Mouse (Mus musculus) forebrain, embryonic 16.5 days (tissue): ENCODE measurements around the gene Dzip3. TPM values are rescaled to one million over a fixed set of nuclear protein-coding genes. Genes with fewer than 3 reads are reported as not detected.

Source experiments
- ATAC-seq: fragments of 200-750 bp; cut with Nextera tagmentation; 2 replicates; pipeline ENCODE4 v1.8.0; 2017; ENCODE audit warnings: mild to moderate bottlenecking, moderate library complexity
- H3K27ac ChIP-seq: fragments of 300-500 bp; sonication (generic); 2 replicates; pipeline ENCODE4 v1.5.1; 2014; ENCODE audit warnings: low read length, control low read depth
- H3K27me3 ChIP-seq: fragments of 300-500 bp; sonication (generic); replicated peaks from 2 replicates; pipeline ENCODE4 v1.6.1; 2014; ENCODE audit warnings: low read length; ENCODE audit not compliant: control insufficient read depth, insufficient read depth
- H3K36me3 ChIP-seq: fragments of 300-500 bp; sonication (generic); 2 replicates; pipeline ENCODE4 v1.6.1; 2014; ENCODE audit not compliant: control insufficient read depth, insufficient read depth
- H3K4me1 ChIP-seq: fragments of 300-500 bp; sonication (generic); replicated peaks from 2 replicates; pipeline ENCODE4 v1.6.1; 2014; ENCODE audit warnings: low read length; ENCODE audit not compliant: control insufficient read depth, insufficient read depth
- H3K4me2 ChIP-seq: fragments of 300-500 bp; sonication (generic); 2 replicates; pipeline ENCODE4 v1.6.1; 2014; ENCODE audit warnings: mild to moderate bottlenecking, low read length, control low read depth
- H3K4me3 ChIP-seq: fragments of 300-500 bp; sonication (generic); replicated peaks from 2 replicates; pipeline ENCODE4 v1.5.1; 2014; ENCODE audit warnings: mild to moderate bottlenecking, low read length, control low read depth
- H3K9ac ChIP-seq: fragments of 300-500 bp; sonication (generic); replicated peaks from 2 replicates; pipeline ENCODE4 v1.6.1; 2014; ENCODE audit warnings: low read depth, low read length, control low read depth
- H3K9me3 ChIP-seq: fragments of 300-500 bp; sonication (generic); 2 replicates; pipeline ENCODE4 v1.6.1; 2016; ENCODE audit warnings: low read length; ENCODE audit not compliant: control insufficient read depth
- WGBS: fragments of 180-500 bp; shearing (Covaris S2); extraction: QIAGEN DNeasy Blood & Tissue Kit; methylation state at CpG from one replicate; pipeline ENCODE4 v1.1.7; 2014; 5-methylcytosine and 5-hydroxymethylcytosine counted together
- polyA plus RNA-seq: library from polyadenylated mRNA; unstranded; fragments of >200 nt; fragmentation: Nextera tagmentation; extraction: Ambion mirVana; gene quantifications from 2 replicates; pipeline ENCODE4 v1.2.1, GENCODE M21; 2015

The Dzip3 gene
- polyA plus RNA-seq: 56.1 and 58.0 TPM in 2 replicates

GRCm38 (mm10) chr16:48993559-48994342 lies at the start of gene Dzip3, which contains the start of gene Cip2a:
Gene Dzip3, minus strand, starts transcription at chr16:48994165.
Gene Cip2a, plus strand, starts transcription at chr16:48994185.
- Histone ChIP-seq H3K36me3 (no peaks in the 10 kb centered on the region), H3K27me3 (no peaks in the 10 kb centered on the region), H3K4me2 (peak within 1 kb of the TSS; percentile 86), H3K27ac (peak within 1 kb of the TSS; percentile 96), H3K9ac (peak within 1 kb of the TSS; percentile 99), H3K4me3 (peak within 1 kb of the TSS; percentile 96), H3K9me3 (no peaks in the 10 kb centered on the region), H3K4me1 (peaks cover 14% of the 10 kb centered on the region)
- peak; percentile 99 for ATAC-seq
- under 1% methylated on average over 74 of the region's 74 CpGs for WGBS

- Histone ChIP-seq H3K27ac (no peak overlapping the region), H3K27me3 (no peaks in the 10 kb centered on the region), H3K9me3 (no peaks in the 10 kb centered on the region), H3K36me3 (no peaks in the 10 kb centered on the region), H3K9ac (no peak overlapping the region), H3K4me1 (no peaks in the 10 kb centered on the region), H3K4me2 (no peak overlapping the region), H3K4me3 (no peak overlapping the region)
- ATAC-seq: no peak
- WGBS: 86% methylated on average over 3 of the region's 3 CpGs
These were observed 46.7 kb upstream of the Dzip3 start for GRCm38 (mm10) chr16:49040554-49041221.

- no peak overlapping the region for H3K4me3 ChIP-seq
- H3K9ac ChIP-seq: no peak overlapping the region
- no peak for ATAC-seq
- H3K27me3 ChIP-seq: no peaks in the 10 kb centered on the region
- no peak overlapping the region for H3K27ac ChIP-seq
- H3K9me3 ChIP-seq: no peaks in the 10 kb centered on the region
- H3K4me1 ChIP-seq: no peaks in the 10 kb centered on the region
- 80% methylated on average over 4 of the region's 4 CpGs for WGBS
- H3K4me2 ChIP-seq: no peak overlapping the region
- H3K36me3 ChIP-seq: no peaks in the 10 kb centered on the region
These were observed 43.8 kb upstream of the Dzip3 start for GRCm38 (mm10) chr16:49037771-49038170.

DNA sequence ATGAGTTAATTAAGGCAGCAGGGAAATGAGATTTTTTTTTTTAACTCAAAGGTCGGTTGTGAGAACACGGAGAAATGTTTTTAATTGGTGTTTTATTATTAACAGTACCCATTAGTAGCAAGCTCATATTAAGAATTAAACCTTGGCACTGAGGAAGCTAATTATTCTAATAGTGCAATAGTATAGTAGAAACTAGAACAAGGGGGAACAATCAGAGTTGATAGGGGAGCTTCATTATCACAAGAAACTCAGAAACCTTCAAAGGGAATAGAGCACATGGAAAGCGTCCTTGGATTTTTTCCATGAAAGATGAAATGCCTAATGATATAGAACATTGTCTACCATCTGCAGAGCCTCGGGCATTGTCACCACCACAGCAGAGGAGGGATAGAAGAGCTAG lies 41.9 kb upstream of the Dzip3 start:
- Histone ChIP-seq H3K9ac (no peak overlapping the region), H3K4me3 (no peak overlapping the region), H3K27me3 (no peaks in the 10 kb centered on the region), H3K36me3 (no peaks in the 10 kb centered on the region), H3K4me1 (no peaks in the 10 kb centered on the region), H3K27ac (no peak overlapping the region), H3K4me2 (no peak overlapping the region), H3K9me3 (no peaks in the 10 kb centered on the region)
- no peak for ATAC-seq
- 28% methylated on average over 4 of the region's 4 CpGs for whole genome bisulfite sequencing

DNA sequence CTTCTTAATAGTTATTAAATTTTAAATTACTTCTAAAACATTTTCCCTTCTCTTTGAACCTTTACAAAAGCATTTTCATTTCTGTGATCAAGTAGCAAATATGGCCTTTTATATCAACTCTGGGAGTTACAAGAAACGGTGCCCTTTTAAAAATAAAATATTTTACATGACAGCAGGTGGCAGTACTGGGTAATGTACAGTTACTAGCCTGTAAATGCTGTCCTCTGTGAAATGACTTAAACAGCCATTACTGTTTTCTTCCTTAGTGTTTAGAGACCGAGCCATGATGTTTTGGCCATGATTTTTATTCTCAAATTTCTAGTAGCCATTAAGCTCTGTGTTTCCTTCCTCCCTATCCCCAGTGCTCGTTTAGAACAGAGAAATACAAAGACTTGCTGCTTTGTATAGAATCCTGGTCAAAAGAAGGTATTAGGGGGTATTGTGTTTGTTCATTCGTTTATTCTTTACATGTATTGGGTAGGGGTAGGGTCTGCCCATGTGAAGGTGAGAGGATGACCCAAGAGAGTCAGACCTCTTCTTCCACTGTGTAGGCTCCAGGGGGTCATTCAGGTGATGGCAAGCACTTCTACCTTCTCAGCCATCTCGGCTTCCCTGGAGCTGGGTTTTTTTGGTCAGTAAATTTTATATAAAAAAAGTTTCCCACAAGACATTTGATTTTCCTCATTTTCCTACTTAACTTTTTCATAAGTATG lies 22.8 kb upstream of the Dzip3 start:
- 33% methylated on average over 5 of the region's 5 CpGs for WGBS
- no peak for ATAC-seq
- no peaks in the 10 kb centered on the region; the same call in 1 of the 2 replicates for H3K36me3 ChIP-seq
- no peak overlapping the region for H3K9ac ChIP-seq
- no peak overlapping the region for H3K27ac ChIP-seq
- H3K9me3 ChIP-seq: no peaks in the 10 kb centered on the region
- no peaks in the 10 kb centered on the region for H3K4me1 ChIP-seq
- H3K4me2 ChIP-seq: no peak overlapping the region
- H3K27me3 ChIP-seq: no peaks in the 10 kb centered on the region
- no peak overlapping the region for H3K4me3 ChIP-seq

DNA sequence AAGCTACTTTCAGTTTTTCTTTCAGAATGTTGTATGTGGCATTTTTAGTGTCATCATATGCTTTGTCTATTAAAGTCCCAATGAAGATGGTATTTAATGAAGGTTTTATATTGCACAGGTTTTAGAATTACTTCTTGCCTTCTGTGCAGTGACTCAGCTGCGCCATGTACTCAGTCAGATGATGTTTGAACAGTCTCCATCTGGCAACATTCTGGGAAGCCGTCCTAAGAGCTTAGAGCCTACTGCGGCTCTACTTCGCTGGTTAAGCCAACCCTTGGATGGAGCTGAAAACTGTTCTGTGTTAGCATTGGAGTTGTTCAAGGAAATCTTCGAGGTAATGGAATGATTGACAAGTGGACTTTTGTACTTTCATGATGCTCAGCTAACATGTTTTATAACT lies 10.2 kb upstream of the Dzip3 start:
- Histone ChIP-seq H3K4me3 (no peak overlapping the region), H3K27ac (no peak overlapping the region), H3K27me3 (no peaks in the 10 kb centered on the region), H3K36me3 (peaks cover 4% of the 10 kb centered on the region; the same call in 1 of the 2 replicates), H3K4me1 (no peaks in the 10 kb centered on the region), H3K9me3 (no peaks in the 10 kb centered on the region), H3K9ac (no peak overlapping the region), H3K4me2 (no peak overlapping the region)
- WGBS: 87% methylated on average over 5 of the region's 5 CpGs
- ATAC-seq: no peak

DNA sequence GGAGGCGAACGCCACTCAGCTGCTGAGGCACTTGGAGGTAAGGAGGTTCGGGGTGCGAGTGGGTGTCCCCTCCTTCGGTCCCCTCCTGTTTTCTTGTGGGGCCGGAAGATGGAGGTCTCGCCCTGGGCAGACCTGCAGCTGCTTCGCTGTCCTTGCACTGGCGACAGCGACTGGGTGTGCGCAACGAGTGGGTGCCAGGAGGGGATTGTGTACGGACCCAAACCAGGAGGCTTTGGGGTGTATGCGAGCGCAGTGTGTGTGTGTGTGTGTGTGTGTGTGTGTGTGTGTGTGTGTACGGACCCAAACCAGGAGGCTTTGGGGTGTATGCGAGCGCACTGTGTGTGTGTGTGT lies 353 bp upstream of the Dzip3 start:
- no peak for ATAC-seq
- H3K9ac ChIP-seq: peak overlapping the region; percentile 99
- no peaks in the 10 kb centered on the region for H3K36me3 ChIP-seq
- H3K27me3 ChIP-seq: no peaks in the 10 kb centered on the region
- peaks cover 14% of the 10 kb centered on the region for H3K4me1 ChIP-seq
- 0% methylated on average over 18 of the region's 18 CpGs for WGBS
- no peak overlapping the region for H3K27ac ChIP-seq
- peak overlapping the region; percentile 72 for H3K4me2 ChIP-seq
- no peaks in the 10 kb centered on the region for H3K9me3 ChIP-seq
- peak overlapping the region; percentile 96 for H3K4me3 ChIP-seq

DNA sequence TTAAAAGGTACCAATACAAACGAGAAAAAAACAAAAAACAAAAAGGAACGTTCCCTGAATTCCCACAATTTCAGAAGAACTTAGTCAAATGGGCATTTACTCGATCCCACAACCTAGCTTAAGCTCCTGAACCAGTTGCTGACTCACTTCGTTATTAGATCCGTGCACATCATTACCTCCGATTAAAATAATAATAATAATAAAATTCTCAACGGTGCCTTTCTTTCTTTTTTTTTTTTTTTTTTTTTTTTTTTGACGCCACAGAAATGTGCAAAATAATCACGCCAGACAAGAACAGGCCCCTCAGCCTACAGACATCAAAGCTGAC lies 770 bp downstream of the Dzip3 start:
- 1% methylated on average over 9 of the region's 9 CpGs for WGBS
- peak overlapping the region; percentile 86 for H3K4me2 ChIP-seq
- H3K27me3 ChIP-seq: no peaks in the 10 kb centered on the region
- peak overlapping the region; percentile 99 for H3K9ac ChIP-seq
- H3K9me3 ChIP-seq: no peaks in the 10 kb centered on the region
- peak overlapping the region; percentile 96 for H3K4me3 ChIP-seq
- H3K36me3 ChIP-seq: no peaks in the 10 kb centered on the region
- ATAC-seq: no peak
- peak overlapping the region; percentile 96 for H3K27ac ChIP-seq
- H3K4me1 ChIP-seq: peaks cover 14% of the 10 kb centered on the region
